Mouse (Mus musculus) heart, embryonic 16.5 days (tissue): ENCODE data around the gene B4galt3. TPM values are rescaled to one million over a fixed set of nuclear protein-coding genes. Genes with fewer than 3 reads are reported as not detected.

Experiments used
- ATAC-seq: fragments of 200-750 bp; cut with Nextera tagmentation; replicated peaks from 2 replicates; pipeline ENCODE4 v1.8.0; 2017; ENCODE audit warnings: moderate number of reproducible peaks; ENCODE audit not compliant: insufficient read depth, low FRiP score; ENCODE audit errors: extremely low read depth
- H3K27ac ChIP-seq: fragments of 300-500 bp; sonication (generic); 2 replicates; pipeline ENCODE4 v1.5.1; 2014; ENCODE audit warnings: mild to moderate bottlenecking, low read length, control low read depth, moderate library complexity
- H3K27me3 ChIP-seq: fragments of 300-500 bp; sonication (generic); 2 replicates; pipeline ENCODE4 v1.6.1; 2014; ENCODE audit warnings: low read length, mixed read lengths; ENCODE audit not compliant: control insufficient read depth, insufficient read depth
- H3K36me3 ChIP-seq: fragments of 300-500 bp; sonication (generic); 2 replicates; pipeline ENCODE4 v1.6.1; 2014; ENCODE audit not compliant: control insufficient read depth, insufficient read depth
- H3K4me1 ChIP-seq: fragments of 300-500 bp; sonication (generic); 2 replicates; pipeline ENCODE4 v1.6.1; 2014; ENCODE audit warnings: low read length, mixed read lengths; ENCODE audit not compliant: control insufficient read depth, insufficient read depth
- H3K4me2 ChIP-seq: fragments of 300-500 bp; sonication (generic); 2 replicates; pipeline ENCODE4 v1.6.1; 2014; ENCODE audit warnings: low read depth, mild to moderate bottlenecking, control low read depth, low read length
- H3K4me3 ChIP-seq: fragments of 300-500 bp; sonication (generic); 2 replicates; pipeline ENCODE4 v1.5.1; 2014; ENCODE audit warnings: mild to moderate bottlenecking, control low read depth, low read length
- H3K9ac ChIP-seq: fragments of 300-500 bp; sonication (generic); 2 replicates; pipeline ENCODE4 v1.6.1; 2014; ENCODE audit warnings: low read length, control low read depth
- H3K9me3 ChIP-seq: fragments of 300-500 bp; sonication (generic); replicated peaks from 2 replicates; pipeline ENCODE4 v1.6.1; 2016; ENCODE audit warnings: low read length; ENCODE audit not compliant: control insufficient read depth
- WGBS: fragments of 180-500 bp; shearing (Covaris S2); extraction: QIAGEN DNeasy Blood & Tissue Kit; methylation state at CpG from one replicate; pipeline ENCODE4 v1.1.7; 2014; 5-methylcytosine and 5-hydroxymethylcytosine counted together
- polyA plus RNA-seq: library from polyadenylated mRNA; unstranded; fragments of >200 nt; fragmentation: Nextera tagmentation; extraction: Ambion mirVana; gene quantifications from 2 replicates; pipeline ENCODE4 v1.2.1, GENCODE M21; 2015

B4galt3 gene
- polyA plus RNA-seq, 1 experiment from 2014 or later = 47.5 TPM

GRCm38 (mm10) chr1:171248386-171249226 lies 21.5 kb upstream of the B4galt3 start:
- H3K4me1 ChIP-seq = peaks cover 42% of the 10 kb centered on the region

GRCm38 (mm10) chr1:171249913-171250600 lies 20.1 kb upstream of the B4galt3 start, which contains the start of gene Adamts4:
Gene Adamts4, plus strand, starts transcription at chr1:171250421.
- Histone ChIP-seq H3K9ac (peak within 1 kb of the TSS; percentile 48), H3K4me3 (peak within 1 kb of the TSS; percentile 39), H3K36me3 (peaks cover 2% of the 10 kb centered on the region), H3K4me1 (peaks cover 42% of the 10 kb centered on the region), H3K4me2 (peak within 1 kb of the TSS; percentile 58), H3K27ac (peak within 1 kb of the TSS; percentile 91), H3K27me3 (no peaks in the 10 kb centered on the region), H3K9me3 (no peaks in the 10 kb centered on the region)
- ATAC-seq = no peak
- WGBS = 20% methylated on average over 5 of the region's 5 CpGs

More at GRCm38 (mm10) chr1:171248386-171249226, 21.5 kb upstream of the B4galt3 start:
- WGBS = 40% methylated on average over 3 of the region's 3 CpGs
- Histone ChIP-seq H3K4me2 (no peak overlapping the region; the same call in 1 of the 2 replicates), H3K9ac (no peak overlapping the region), H3K27ac (peak overlapping the region; percentile 91), H3K27me3 (no peaks in the 10 kb centered on the region), H3K4me3 (no peak overlapping the region), H3K36me3 (peaks cover 8% of the 10 kb centered on the region), H3K9me3 (no peaks in the 10 kb centered on the region)
- no peak for ATAC-seq

DNA sequence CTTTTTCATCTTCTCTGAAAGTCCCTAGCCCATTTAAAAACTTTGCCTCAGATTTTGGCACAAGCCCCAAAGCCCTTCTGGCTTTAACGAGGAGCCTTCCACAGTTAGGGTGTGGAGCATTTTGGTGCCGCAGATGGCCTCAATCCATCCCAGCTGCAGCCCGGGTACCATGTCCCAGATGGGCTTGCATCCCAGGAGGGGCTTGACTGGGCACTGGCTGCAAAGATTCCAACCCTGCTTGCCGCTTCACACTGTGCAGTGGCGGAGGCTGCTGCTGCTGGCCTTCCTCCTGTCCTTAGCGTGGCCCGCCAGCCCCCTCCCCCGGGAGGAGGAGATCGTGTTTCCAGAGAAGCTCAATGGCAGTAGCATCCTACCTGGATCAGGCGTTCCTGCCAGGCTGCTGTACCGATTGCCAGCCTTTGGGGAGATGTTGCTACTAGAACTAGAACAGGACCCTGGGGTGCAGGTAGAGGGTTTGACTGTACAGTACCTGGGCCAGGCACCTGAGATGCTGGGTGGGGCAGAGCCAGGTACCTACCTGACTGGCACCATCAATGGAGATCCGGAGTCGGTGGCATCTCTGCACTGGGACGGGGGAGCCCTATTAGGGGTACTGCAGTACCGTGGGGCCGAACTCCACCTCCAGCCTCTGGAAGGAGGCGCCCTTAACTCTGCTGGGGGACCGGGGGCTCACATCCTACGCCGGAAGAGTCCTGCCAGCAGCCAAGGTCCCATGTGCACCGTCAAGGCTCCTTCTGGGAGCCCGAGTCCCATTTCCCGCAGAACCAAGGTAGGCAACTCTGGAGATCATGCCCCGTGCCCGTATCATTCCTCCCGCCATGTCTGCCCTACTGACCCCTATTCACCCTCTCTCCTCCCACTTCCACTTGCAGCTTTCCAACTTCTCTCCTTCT lies 19.2 kb upstream of the B4galt3 start, which contains the start of gene Ndufs2:
Gene Ndufs2, minus strand, starts transcription at position 709 of the 914 bp plus-strand sequence.
- peak within 1 kb of the TSS; percentile 39 for H3K4me3 ChIP-seq
- H3K4me2 ChIP-seq = peak within 1 kb of the TSS; percentile 58
- peaks cover 38% of the 10 kb centered on the region for H3K4me1 ChIP-seq
- no peaks in the 10 kb centered on the region for H3K36me3 ChIP-seq
- H3K27me3 ChIP-seq = no peaks in the 10 kb centered on the region
- no peak for ATAC-seq
- 25% methylated on average over 26 of the region's 26 CpGs for WGBS
- peak within 1 kb of the TSS; percentile 91 for H3K27ac ChIP-seq
- H3K9ac ChIP-seq = peak within 1 kb of the TSS; percentile 48
- H3K9me3 ChIP-seq = no peaks in the 10 kb centered on the region

DNA sequence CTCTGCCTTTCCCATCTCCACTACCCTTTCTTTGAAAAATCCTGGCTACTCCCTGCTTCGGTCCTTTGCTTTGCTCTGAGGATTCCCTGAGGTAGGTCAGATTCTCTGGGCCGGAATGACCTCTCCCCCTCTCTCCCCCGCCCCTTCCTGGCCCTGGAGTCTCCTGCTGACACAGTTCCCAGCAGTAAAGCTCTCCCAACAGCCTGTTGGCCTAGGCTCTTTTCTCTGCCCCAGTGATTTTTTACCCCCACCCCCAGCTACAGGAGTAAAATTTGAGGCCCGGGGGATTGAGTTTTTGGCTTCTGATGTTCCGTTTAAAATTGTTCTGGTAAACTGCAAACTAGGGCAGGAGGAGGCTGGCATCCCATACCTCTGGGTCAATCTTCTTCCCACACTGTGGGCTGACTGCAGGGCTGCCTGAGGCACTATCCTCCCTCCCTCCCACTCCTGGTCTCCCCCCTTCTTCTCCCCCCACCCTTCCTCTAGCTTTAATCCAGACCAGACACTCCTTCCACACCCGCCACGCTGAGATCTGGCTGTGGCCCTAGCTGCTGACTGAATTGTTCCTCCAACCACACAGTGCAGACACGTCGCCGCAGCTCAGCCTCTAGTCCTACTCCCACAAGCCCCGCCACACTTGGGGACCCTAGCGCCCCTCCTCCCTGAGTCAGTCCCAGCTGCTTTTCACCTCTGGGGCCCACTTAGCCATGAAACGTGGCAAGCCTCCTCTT lies 18.4 kb upstream of the B4galt3 start:
- Histone ChIP-seq H3K4me3 (peak overlapping the region; percentile 39), H3K9ac (peak overlapping the region; percentile 48), H3K4me2 (peak overlapping the region; percentile 58), H3K27ac (peak overlapping the region; percentile 91), H3K4me1 (peaks cover 34% of the 10 kb centered on the region), H3K9me3 (no peaks in the 10 kb centered on the region), H3K27me3 (no peaks in the 10 kb centered on the region), H3K36me3 (no peaks in the 10 kb centered on the region)
- 22% methylated on average over 13 of the region's 13 CpGs for WGBS
- ATAC-seq = peak; percentile 15; the same call in 1 of the 2 replicates

GRCm38 (mm10) chr1:171252415-171252814 lies 17.7 kb upstream of the B4galt3 start:
- Histone ChIP-seq H3K4me3 (peak overlapping the region; percentile 39), H3K4me2 (peak overlapping the region; percentile 58), H3K27me3 (no peaks in the 10 kb centered on the region), H3K9ac (peak overlapping the region; percentile 48), H3K9me3 (no peaks in the 10 kb centered on the region), H3K36me3 (no peaks in the 10 kb centered on the region), H3K27ac (peak overlapping the region; percentile 91), H3K4me1 (peaks cover 33% of the 10 kb centered on the region)
- ATAC-seq = no peak
- 53% methylated on average over 17 of the region's 17 CpGs for WGBS

GRCm38 (mm10) chr1:171256095-171256818 lies 13.9 kb upstream of the B4galt3 start:
- H3K27ac ChIP-seq = no peak overlapping the region
- peaks cover 22% of the 10 kb centered on the region for H3K4me1 ChIP-seq
- no peak overlapping the region for H3K9ac ChIP-seq
- ATAC-seq = no peak
- no peaks in the 10 kb centered on the region for H3K9me3 ChIP-seq
- H3K4me3 ChIP-seq = no peak overlapping the region
- 84% methylated on average over 24 of the region's 24 CpGs for WGBS
- H3K27me3 ChIP-seq = no peaks in the 10 kb centered on the region
- H3K36me3 ChIP-seq = no peaks in the 10 kb centered on the region
- H3K4me2 ChIP-seq = no peak overlapping the region

DNA sequence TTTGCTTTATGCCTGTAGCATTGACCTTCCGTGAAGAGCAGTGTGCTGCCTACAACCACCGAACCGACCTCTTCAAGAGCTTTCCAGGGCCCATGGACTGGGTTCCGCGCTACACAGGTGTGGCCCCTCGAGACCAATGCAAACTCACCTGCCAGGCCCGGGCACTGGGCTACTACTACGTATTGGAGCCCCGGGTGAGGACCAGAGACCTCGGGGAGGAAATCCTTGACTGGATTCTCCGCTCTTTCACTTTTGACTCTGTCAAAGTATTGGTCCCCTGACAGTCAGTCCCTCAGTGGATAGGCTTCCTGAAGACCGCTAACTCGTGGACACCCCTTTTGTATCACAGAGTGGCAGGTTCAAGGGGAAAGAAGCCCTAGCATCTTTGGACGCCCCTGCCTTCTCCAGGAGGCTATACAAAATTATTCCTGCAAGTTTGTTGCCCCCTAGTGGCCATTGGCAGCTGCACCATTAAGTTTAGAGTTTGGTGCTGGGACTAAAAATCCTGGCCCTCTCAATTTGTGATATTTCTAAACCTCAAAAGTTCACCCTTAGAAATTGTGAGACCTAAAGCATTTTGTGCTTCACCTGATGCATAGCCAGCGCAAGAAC lies 13.1 kb upstream of the B4galt3 start:
- H3K4me2 ChIP-seq = no peak overlapping the region
- H3K27me3 ChIP-seq = no peaks in the 10 kb centered on the region
- H3K36me3 ChIP-seq = no peaks in the 10 kb centered on the region
- H3K9ac ChIP-seq = no peak overlapping the region
- no peak overlapping the region for H3K4me3 ChIP-seq
- ATAC-seq = no peak
- peaks cover 19% of the 10 kb centered on the region for H3K4me1 ChIP-seq
- H3K27ac ChIP-seq = no peak overlapping the region
- no peaks in the 10 kb centered on the region for H3K9me3 ChIP-seq
- WGBS = 58% methylated on average over 15 of the region's 15 CpGs
